Mouse (Mus musculus) forebrain, embryonic 11.5 days (tissue): Measurements from ENCODE around the gene Tmem251. TPM values are rescaled to one million over a fixed set of nuclear protein-coding genes. Genes with fewer than 3 reads are reported as not detected.

ENCODE experiments used
- ATAC-seq: fragments of 200-750 bp; cut with Nextera tagmentation; replicated peaks from 2 replicates; pipeline ENCODE4 v1.8.0; 2017; ENCODE audit warnings: moderate TSS enrichment; ENCODE audit not compliant: low FRiP score
- DNase-seq: peaks from one replicate; pipeline ENCODE4 v3.0.0-alpha.2; 2017; ENCODE audit warnings: low spot score
- H3K27ac ChIP-seq: fragments of 300-500 bp; sonication (generic); 2 replicates; pipeline ENCODE4 v1.5.1; 2014; ENCODE audit warnings: low read depth, low read length
- H3K27me3 ChIP-seq: fragments of 300-500 bp; sonication (generic); 2 replicates; pipeline ENCODE4 v1.6.1; 2014; ENCODE audit warnings: mild to moderate bottlenecking, low read length, mixed read lengths; ENCODE audit not compliant: control insufficient read depth, insufficient read depth
- H3K36me3 ChIP-seq: fragments of 300-500 bp; sonication (generic); 2 replicates; pipeline ENCODE4 v1.6.1; 2014; ENCODE audit warnings: mild to moderate bottlenecking, low read length, moderate library complexity, mixed read lengths; ENCODE audit not compliant: control insufficient read depth, insufficient read depth
- H3K4me1 ChIP-seq: fragments of 300-500 bp; sonication (generic); replicated peaks from 2 replicates; pipeline ENCODE4 v1.6.1; 2014; ENCODE audit warnings: low read length, mixed read lengths; ENCODE audit not compliant: control insufficient read depth, insufficient read depth
- H3K4me2 ChIP-seq: fragments of 300-500 bp; sonication (generic); 2 replicates; pipeline ENCODE4 v1.6.1; 2014; ENCODE audit warnings: low read depth, mild to moderate bottlenecking, low read length, moderate library complexity, mixed read lengths; ENCODE audit not compliant: severe bottlenecking
- H3K4me3 ChIP-seq: fragments of 300-500 bp; sonication (generic); 2 replicates; pipeline ENCODE4 v1.5.1; 2014; ENCODE audit warnings: low read depth, low read length
- H3K9ac ChIP-seq: fragments of 300-500 bp; sonication (generic); 2 replicates; pipeline ENCODE4 v1.6.1; 2014; ENCODE audit warnings: low read length
- H3K9me3 ChIP-seq: fragments of 300-500 bp; sonication (generic); 2 replicates; pipeline ENCODE4 v1.6.1; 2016; ENCODE audit warnings: low read length, mixed read lengths; ENCODE audit not compliant: control insufficient read depth
- WGBS: fragments of 180-500 bp; shearing (Covaris S2); extraction: QIAGEN DNeasy Blood & Tissue Kit; methylation state at CpG from one replicate; pipeline ENCODE4 v1.1.7; 2014; 5-methylcytosine and 5-hydroxymethylcytosine counted together
- polyA plus RNA-seq: library from polyadenylated mRNA; unstranded; fragments of >200 nt; fragmentation: Nextera tagmentation; extraction: Ambion mirVana; gene quantifications from 2 replicates; pipeline ENCODE4 v1.2.1, GENCODE M21; 2014

Gene Tmem251
- polyA plus RNA-seq, 1 experiment from 2014 or later = 14.0 TPM

GRCm38 (mm10) chr12:102757055-102757688, 13.6 kb downstream of the Tmem251 start:
- WGBS = 1% methylated on average over 46 of the region's 46 CpGs
- H3K27me3 ChIP-seq = no peaks in the 10 kb centered on the region
- peak; percentile 81; the same call in 1 of the 2 replicates for ATAC-seq

DNA sequence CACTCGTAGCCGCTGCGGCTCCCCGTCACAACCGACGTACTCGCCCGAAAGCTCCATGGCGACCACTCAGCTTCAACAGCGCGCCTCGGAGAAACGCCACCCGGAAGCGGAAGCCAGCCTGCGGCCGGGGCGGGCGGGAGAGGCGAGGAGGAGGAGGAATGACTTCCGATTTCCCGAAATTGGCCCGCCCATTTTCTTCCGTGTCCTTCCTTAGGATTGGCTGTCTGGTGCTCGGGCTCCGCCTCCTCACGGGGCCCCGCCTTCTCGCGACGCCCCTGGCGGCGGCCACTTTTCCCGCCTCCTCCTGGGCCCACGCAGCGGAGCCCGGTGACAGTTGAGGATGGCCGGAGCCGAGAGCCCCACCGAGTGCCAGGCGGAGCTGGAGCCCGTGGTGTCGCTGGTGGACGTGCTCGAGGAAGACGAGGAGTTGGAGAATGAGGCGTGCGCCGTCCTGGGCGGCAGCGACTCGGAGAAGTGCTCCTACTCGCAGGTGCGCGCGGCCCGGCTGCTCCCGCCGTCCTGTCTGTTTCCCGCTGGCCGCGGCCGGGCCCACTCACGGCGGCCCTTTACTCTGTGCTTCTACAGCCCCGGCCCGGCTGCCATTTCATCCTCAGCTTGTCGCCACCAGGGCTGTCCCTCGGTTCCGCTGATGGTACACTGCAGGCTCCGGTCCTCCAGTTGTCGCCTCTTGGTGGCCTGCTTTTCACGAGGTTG, 14.3 kb downstream of the Tmem251 start, which contains the start of the genes Gm28051, Gon7 and Ubr7:
TSS of gene Gm28051 (minus strand) at position 77 of the 714 bp plus-strand sequence.
TSS of gene Gon7 (minus strand) at position 115 of the 714 bp plus-strand sequence.
TSS of gene Ubr7 (plus strand) at position 279 of the 714 bp plus-strand sequence.
- no peaks in the 10 kb centered on the region for H3K9me3 ChIP-seq
- H3K4me1 ChIP-seq = peaks cover 8% of the 10 kb centered on the region; the same call in 1 of the 2 replicates
- WGBS = under 1% methylated on average over 72 of the region's 73 CpGs
- H3K27ac ChIP-seq = peak within 1 kb of the TSS; percentile 84
- DNase-seq (peak; percentile 97), ATAC-seq (peak; percentile 94)
- peak within 1 kb of the TSS; percentile 84 for H3K9ac ChIP-seq
- no peaks in the 10 kb centered on the region; the same call in 1 of the 2 replicates for H3K36me3 ChIP-seq
- H3K27me3 ChIP-seq = no peaks in the 10 kb centered on the region
- peak within 1 kb of the TSS; percentile 75 for H3K4me3 ChIP-seq
- peak within 1 kb of the TSS; percentile 87 for H3K4me2 ChIP-seq

More at GRCm38 (mm10) chr12:102757055-102757688, 13.6 kb downstream of the Tmem251 start:
- Histone ChIP-seq H3K36me3 (no peaks in the 10 kb centered on the region), H3K4me1 (peaks cover 8% of the 10 kb centered on the region; the same call in 1 of the 2 replicates), H3K4me2 (peak overlapping the region; percentile 82), H3K9me3 (no peaks in the 10 kb centered on the region), H3K4me3 (peak overlapping the region; percentile 75), H3K9ac (peak overlapping the region; percentile 75), H3K27ac (peak overlapping the region; percentile 84)
- no peak for DNase-seq

GRCm38 (mm10) chr12:102758403-102758756, 14.8 kb downstream of the Tmem251 start, which contains the start of gene Gm20604:
Gene Gm20604 (minus strand): TSS chr12:102758672.
- Histone ChIP-seq H3K27me3 (no peaks in the 10 kb centered on the region), H3K27ac (peak within 1 kb of the TSS; percentile 84), H3K9me3 (no peaks in the 10 kb centered on the region), H3K4me2 (peak within 1 kb of the TSS; percentile 87), H3K4me3 (peak within 1 kb of the TSS; percentile 75), H3K4me1 (peaks cover 8% of the 10 kb centered on the region; the same call in 1 of the 2 replicates), H3K36me3 (no peaks in the 10 kb centered on the region; the same call in 1 of the 2 replicates), H3K9ac (peak within 1 kb of the TSS; percentile 84)
- ATAC-seq (no peak), DNase-seq (no peak)
- WGBS = 0% methylated on average over 10 of the region's 10 CpGs

DNA sequence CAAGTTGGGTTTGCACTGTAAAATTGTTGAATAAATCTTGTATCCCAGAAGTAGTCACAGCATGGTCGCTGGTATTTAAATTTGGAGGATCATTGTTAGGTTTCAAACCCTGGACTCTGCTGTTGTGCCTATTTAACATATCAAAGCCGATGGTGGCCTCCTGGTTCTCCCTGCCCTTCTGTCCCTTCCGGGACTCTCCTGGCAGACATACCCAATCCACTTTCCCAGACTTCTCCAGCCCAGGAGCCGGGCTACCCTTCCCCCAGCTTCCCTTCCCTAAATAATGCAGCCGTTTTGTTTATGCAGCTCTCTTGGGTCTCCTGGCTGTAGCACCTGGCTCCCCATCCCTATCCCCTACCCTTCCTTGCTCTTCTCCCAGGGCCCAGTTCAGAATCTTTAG, 15.4 kb downstream of the Tmem251 start:
- H3K4me3 ChIP-seq = peak overlapping the region; percentile 75
- 0 out of 2 replicates have a peak overlapping the region, but pooled peaks have one; percentile 64 for H3K27ac ChIP-seq
- no peak for ATAC-seq
- peak overlapping the region; percentile 87 for H3K4me2 ChIP-seq
- H3K9me3 ChIP-seq = no peaks in the 10 kb centered on the region
- peaks cover 8% of the 10 kb centered on the region; the same call in 1 of the 2 replicates for H3K4me1 ChIP-seq
- 4% methylated on average over 5 of the region's 5 CpGs for WGBS
- peak overlapping the region; percentile 84 for H3K9ac ChIP-seq
- no peak for DNase-seq
- no peaks in the 10 kb centered on the region for H3K27me3 ChIP-seq
- no peaks in the 10 kb centered on the region; the same call in 1 of the 2 replicates for H3K36me3 ChIP-seq

DNA sequence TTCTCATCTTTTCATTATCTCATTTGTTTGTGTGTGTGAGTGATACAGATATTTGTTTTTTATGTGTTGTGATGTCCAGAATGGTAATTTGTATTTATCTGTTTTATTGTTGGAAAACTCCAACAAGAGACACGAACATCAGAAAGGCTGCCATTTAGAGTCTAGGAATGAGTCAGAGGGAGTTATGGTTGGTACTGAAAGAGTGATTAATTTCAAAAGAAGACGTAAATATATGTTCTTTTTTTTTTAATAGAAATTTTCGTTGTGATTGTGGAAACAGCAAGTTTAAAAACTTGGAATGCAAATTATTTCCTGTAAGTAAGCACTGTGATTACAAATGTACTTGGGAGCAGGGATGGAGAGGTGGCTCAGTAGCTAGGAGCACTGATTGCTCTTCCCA, 18.1 kb downstream of the Tmem251 start:
- H3K4me2 ChIP-seq = no peak overlapping the region
- no peak for ATAC-seq
- peaks cover 4% of the 10 kb centered on the region; the same call in 1 of the 2 replicates for H3K4me1 ChIP-seq
- no peak for DNase-seq
- WGBS = 89% methylated on average over 3 of the region's 3 CpGs
- no peaks in the 10 kb centered on the region; the same call in 1 of the 2 replicates for H3K36me3 ChIP-seq
- H3K27me3 ChIP-seq = no peaks in the 10 kb centered on the region
- no peak overlapping the region for H3K9ac ChIP-seq
- no peak overlapping the region for H3K4me3 ChIP-seq
- H3K27ac ChIP-seq = no peak overlapping the region
- no peaks in the 10 kb centered on the region for H3K9me3 ChIP-seq

- DNase-seq = no peak
- Histone ChIP-seq H3K27ac (no peak overlapping the region), H3K9ac (no peak overlapping the region), H3K4me2 (no peak overlapping the region), H3K9me3 (no peaks in the 10 kb centered on the region), H3K36me3 (peaks cover 5% of the 10 kb centered on the region; the same call in 1 of the 2 replicates), H3K27me3 (no peaks in the 10 kb centered on the region), H3K4me1 (peaks cover 3% of the 10 kb centered on the region; the same call in 1 of the 2 replicates), H3K4me3 (no peak overlapping the region)
- ATAC-seq = no peak
Measured at GRCm38 (mm10) chr12:102763696-102764095, 20.1 kb downstream of the Tmem251 start.

- DNase-seq = no peak
- Histone ChIP-seq H3K9ac (no peak overlapping the region), H3K27me3 (no peaks in the 10 kb centered on the region), H3K27ac (no peak overlapping the region), H3K4me3 (no peak overlapping the region), H3K9me3 (no peaks in the 10 kb centered on the region), H3K4me2 (no peak overlapping the region), H3K4me1 (no peaks in the 10 kb centered on the region), H3K36me3 (peaks cover 19% of the 10 kb centered on the region)
- no peak for ATAC-seq
- WGBS = 93% methylated on average over 4 of the region's 4 CpGs
Measured at GRCm38 (mm10) chr12:102769000-102769399, 25.4 kb downstream of the Tmem251 start.

DNA sequence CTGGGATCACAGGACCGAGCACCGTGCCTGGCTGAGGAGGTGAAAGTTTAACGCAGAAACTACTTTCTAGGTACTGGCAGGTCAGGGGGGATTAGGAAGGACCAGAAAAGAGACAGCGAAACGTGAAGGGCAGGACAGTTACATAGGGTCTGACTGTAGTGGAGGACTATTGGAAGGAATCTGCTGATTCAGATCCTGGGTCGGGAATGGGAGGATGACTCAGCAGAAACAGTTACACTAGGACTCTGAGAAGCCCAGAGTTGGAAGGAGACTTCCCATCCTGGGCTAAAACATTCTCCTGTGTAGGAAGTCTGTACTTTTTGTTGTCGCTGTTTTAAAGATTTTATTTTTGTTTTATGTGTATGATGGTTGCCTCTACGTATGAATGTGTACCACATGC, 28.0 kb downstream of the Tmem251 start:
- 99% methylated on average over 8 of the region's 8 CpGs for WGBS
- ATAC-seq (no peak), DNase-seq (no peak)
- Histone ChIP-seq H3K4me3 (no peak overlapping the region), H3K4me2 (no peak overlapping the region), H3K4me1 (no peaks in the 10 kb centered on the region), H3K27ac (no peak overlapping the region), H3K27me3 (no peaks in the 10 kb centered on the region), H3K9me3 (no peaks in the 10 kb centered on the region), H3K36me3 (peaks cover 19% of the 10 kb centered on the region), H3K9ac (no peak overlapping the region)
